Mouse (Mus musculus) thymus, postnatal 25 days (tissue): Measurements from ENCODE around the gene 9230104L09Rik.

ENCODE experiments used
- DNase-seq: peaks from one replicate; pipeline ENCODE4 v3.0.0; 2022

The 9230104L09Rik gene

GRCm38 (mm10) chr2:148856630-148857400, 8.0 kb downstream of the 9230104L09Rik start:
- no peak for DNase-seq

- DNase-seq, result peak; percentile 56
Measured at GRCm38 (mm10) chr2:148851116-148851906, 13.5 kb downstream of the 9230104L09Rik start.

- no peak for DNase-seq
Measured at GRCm38 (mm10) chr2:148839224-148839623, 25.6 kb downstream of the 9230104L09Rik start.

GRCm38 (mm10) chr2:148838075-148838777, 26.6 kb downstream of the 9230104L09Rik start:
- no peak for DNase-seq

GRCm38 (mm10) chr2:148834912-148835311, 29.9 kb downstream of the 9230104L09Rik start, which contains the start of gene Cst9:
Gene Cst9, plus strand, starts transcription at chr2:148835147.
- DNase-seq, result no peak

GRCm38 (mm10) chr2:148825986-148826385, 38.9 kb downstream of the 9230104L09Rik start:
- no peak for DNase-seq

- DNase-seq, result no peak
Measured at GRCm38 (mm10) chr2:148819909-148820308, 44.9 kb downstream of the 9230104L09Rik start, which contains the start of gene Cst13. Gene Cst13, plus strand, starts transcription at chr2:148820081.

- no peak for DNase-seq
Measured at GRCm38 (mm10) chr2:148806696-148807095, 58.1 kb downstream of the 9230104L09Rik start.

- no peak for DNase-seq
Measured at GRCm38 (mm10) chr2:148801491-148801921, 63.3 kb downstream of the 9230104L09Rik start.

- no peak for DNase-seq
Measured at GRCm38 (mm10) chr2:148798485-148798884, 66.4 kb downstream of the 9230104L09Rik start, which contains the start of gene Cst8. Gene Cst8, plus strand, starts transcription at chr2:148798785.
